Mouse (Mus musculus): ENCODE data around the gene G430095P16Rik. TPM values are rescaled to one million over a fixed set of nuclear protein-coding genes. Genes with fewer than 3 reads are reported as not detected.

G430095P16Rik gene
- total RNA-seq, 2 experiments from 2014 or later: 0.39 TPM; not detected in 1

- no peak for DNase-seq (ENCODE audit: low spot score)
- intact Hi-C loops (cut with DNase I): no loop called here
Observed at GRCm38 (mm10) chr8:84714161-84714560, 8.6 kb upstream of the G430095P16Rik start.

GRCm38 (mm10) chr8:84715893-84716468 lies 6.8 kb upstream of the G430095P16Rik start:
- intact Hi-C loops (cut with DNase I): no loop called here
- DNase-seq (ENCODE audit: low spot score): no peak

- no peak for DNase-seq (ENCODE audit: low spot score)
- intact Hi-C loops (cut with DNase I): no loop called here
Observed at GRCm38 (mm10) chr8:84716790-84717189, 6.0 kb upstream of the G430095P16Rik start.

GRCm38 (mm10) chr8:84718476-84718875 lies 4.3 kb upstream of the G430095P16Rik start:
- intact Hi-C loops (cut with DNase I): no loop called here
- DNase-seq (ENCODE audit: low spot score): no peak

GRCm38 (mm10) chr8:84718959-84719690 lies 3.7 kb upstream of the G430095P16Rik start:
- intact Hi-C loops (cut with DNase I): no loop called here
- no peak for DNase-seq (ENCODE audit: low spot score)

GRCm38 (mm10) chr8:84722530-84722849 lies 317 bp upstream of the G430095P16Rik start:
- intact Hi-C loops (cut with DNase I): no loop called here

GRCm38 (mm10) chr8:84723571-84723900 lies 729 bp downstream of the G430095P16Rik start:
- intact Hi-C loops (cut with DNase I): no loop called here
- no peak for DNase-seq (ENCODE audit: low spot score)

More at GRCm38 (mm10) chr8:84722530-84722849, 317 bp upstream of the G430095P16Rik start:
- no peak for DNase-seq (ENCODE audit: low spot score)

GRCm38 (mm10) chr8:84724683-84725082 lies 1.9 kb downstream of the G430095P16Rik start:
- DNase-seq (ENCODE audit: low spot score): no peak
- intact Hi-C loops (cut with DNase I): no loop called here

- intact Hi-C loops (cut with DNase I): no loop called here
- no peak for DNase-seq (ENCODE audit: low spot score)
Observed at GRCm38 (mm10) chr8:84725246-84725940, 2.6 kb downstream of the G430095P16Rik start.

GRCm38 (mm10) chr8:84725941-84726259 lies 3.1 kb downstream of the G430095P16Rik start:
- DNase-seq (ENCODE audit: low spot score): no peak
- intact Hi-C loops (cut with DNase I): no loop called here

- DNase-seq (ENCODE audit: low spot score): no peak
- intact Hi-C loops (cut with DNase I): no loop called here
Observed at GRCm38 (mm10) chr8:84728474-84728873, 5.7 kb downstream of the G430095P16Rik start.

- intact Hi-C loops (cut with DNase I): no loop called here
- DNase-seq (ENCODE audit: low spot score): peak; percentile 69
Observed at GRCm38 (mm10) chr8:84729921-84730362, 7.1 kb downstream of the G430095P16Rik start.

GRCm38 (mm10) chr8:84730541-84731370 lies 7.9 kb downstream of the G430095P16Rik start:
- intact Hi-C loops (cut with DNase I): no loop called here
- DNase-seq (ENCODE audit: low spot score): peak; percentile 76

- DNase-seq (ENCODE audit: low spot score): no peak
- intact Hi-C loops (cut with DNase I): no loop called here
Observed at GRCm38 (mm10) chr8:84731371-84732177, 8.8 kb downstream of the G430095P16Rik start.

- DNase-seq (ENCODE audit: low spot score): no peak
- intact Hi-C loops (cut with DNase I): no loop called here
Observed at GRCm38 (mm10) chr8:84732545-84732944, 9.7 kb downstream of the G430095P16Rik start.

GRCm38 (mm10) chr8:84732996-84733395 lies 10.2 kb downstream of the G430095P16Rik start:
- intact Hi-C loops (cut with DNase I): no loop called here
- no peak for DNase-seq (ENCODE audit: low spot score)

GRCm38 (mm10) chr8:84733959-84734358 lies 11.2 kb downstream of the G430095P16Rik start:
- intact Hi-C loops (cut with DNase I): no loop called here
- DNase-seq (ENCODE audit: low spot score): no peak

GRCm38 (mm10) chr8:84734680-84735079 lies 11.9 kb downstream of the G430095P16Rik start:
- no peak for DNase-seq (ENCODE audit: low spot score)
- intact Hi-C loops (cut with DNase I): loop anchor here (5.0 kb wide), 1 partner anchor 32 kb away; the partner anchor contains the start of gene Lyl1

GRCm38 (mm10) chr8:84735597-84735996 lies 12.8 kb downstream of the G430095P16Rik start:
- no peak for DNase-seq (ENCODE audit: low spot score)
- intact Hi-C loops (cut with DNase I): loop anchor here (5.0 kb wide), 1 partner anchor 33 kb away; the partner anchor contains the start of gene Lyl1

Measured in heart, postnatal 25 days (tissue).